Mouse (Mus musculus): ENCODE measurements at regions not wholly inside any gene's neighbourhood (a gene's known extent, or its start where the extent isn't known, plus 50 kb on each side); places are given as distances from the start of the nearest gene placed in this dataset.

GRCm38 (mm10) chr4:83986951-83987822, 461.8 kb downstream of the Ccdc171 start:
- DNase-seq (ENCODE audit: low read depth) = no peak

GRCm38 (mm10) chr4:83987846-83988245, 462.5 kb downstream of the Ccdc171 start:
- no peak for DNase-seq (ENCODE audit: low read depth)

GRCm38 (mm10) chr4:83988314-83988713, 463.0 kb downstream of the Ccdc171 start:
- no peak for DNase-seq (ENCODE audit: low read depth)

- no peak for DNase-seq (ENCODE audit: low read depth)
These were observed 465.0 kb downstream of the Ccdc171 start for GRCm38 (mm10) chr4:83990126-83990989.

- DNase-seq (ENCODE audit: low read depth) = no peak
These were observed 465.9 kb downstream of the Ccdc171 start for GRCm38 (mm10) chr4:83991195-83991594.

- DNase-seq (ENCODE audit: low read depth) = no peak
These were observed 471.7 kb downstream of the Ccdc171 start for GRCm38 (mm10) chr4:83997079-83997478.

GRCm38 (mm10) chr4:84001645-84002044, 476.3 kb downstream of the Ccdc171 start:
- no peak for DNase-seq (ENCODE audit: low read depth)

- DNase-seq (ENCODE audit: low read depth) = no peak
These were observed 478.9 kb downstream of the Ccdc171 start for GRCm38 (mm10) chr4:84004055-84004778.

- no peak for DNase-seq (ENCODE audit: low read depth)
These were observed 479.5 kb downstream of the Ccdc171 start for GRCm38 (mm10) chr4:84004786-84005382.

GRCm38 (mm10) chr4:84011941-84012340, 486.6 kb downstream of the Ccdc171 start:
- DNase-seq (ENCODE audit: low read depth) = no peak

GRCm38 (mm10) chr4:84015139-84015538, 489.8 kb downstream of the Ccdc171 start:
- no peak for DNase-seq (ENCODE audit: low read depth)

- no peak for DNase-seq (ENCODE audit: low read depth)
These were observed 490.3 kb downstream of the Ccdc171 start for GRCm38 (mm10) chr4:84015552-84016169.

- no peak for DNase-seq (ENCODE audit: low read depth)
These were observed 492.8 kb downstream of the Ccdc171 start for GRCm38 (mm10) chr4:84018135-84018534.

GRCm38 (mm10) chr4:84018774-84019173, 493.4 kb downstream of the Ccdc171 start:
- no peak for DNase-seq (ENCODE audit: low read depth)

- DNase-seq (ENCODE audit: low read depth) = no peak
These were observed 494.3 kb downstream of the Ccdc171 start for GRCm38 (mm10) chr4:84019500-84020255.

- DNase-seq (ENCODE audit: low read depth) = no peak
These were observed 495.3 kb downstream of the Ccdc171 start for GRCm38 (mm10) chr4:84020692-84021091.

GRCm38 (mm10) chr4:84022323-84022722, 497.0 kb downstream of the Ccdc171 start:
- DNase-seq (ENCODE audit: low read depth) = no peak

GRCm38 (mm10) chr4:84026144-84026543, 500.8 kb downstream of the Ccdc171 start:
- no peak for DNase-seq (ENCODE audit: low read depth)

GRCm38 (mm10) chr4:84028120-84028519, 502.8 kb downstream of the Ccdc171 start:
- DNase-seq (ENCODE audit: low read depth) = no peak

- DNase-seq (ENCODE audit: low read depth) = no peak
These were observed 505.6 kb downstream of the Ccdc171 start for GRCm38 (mm10) chr4:84030916-84031315.

GRCm38 (mm10) chr4:84032505-84032904, 507.2 kb downstream of the Ccdc171 start:
- DNase-seq (ENCODE audit: low read depth) = no peak

Measured in c-Kit-positive CD71-negative TER-119-negative erythroid progenitor cells, embryonic 14.5 days (primary cell).